Mouse (Mus musculus) hindlimb bud, embryonic 11.5 days (tissue): Measurements from ENCODE around the gene Ppm1m.

Source experiments
- DNase-seq: peaks from one replicate; pipeline ENCODE4 v3.0.0-alpha.2; 2012; ENCODE audit warnings: low read depth, low spot score; ENCODE audit errors: extremely low spot score

Gene Ppm1m

GRCm38 (mm10) chr9:106199535-106200272 is at the start of gene Ppm1m:
TSS of gene Ppm1m (minus strand) at chr9:106199746.
- DNase-seq = no peak

- no peak for DNase-seq
Observed at GRCm38 (mm10) chr9:106242813-106243488, 43.4 kb upstream of the Ppm1m start.

- no peak for DNase-seq
Observed at GRCm38 (mm10) chr9:106241541-106242164, 42.1 kb upstream of the Ppm1m start.

- DNase-seq = no peak
Observed at GRCm38 (mm10) chr9:106237878-106238277, 38.3 kb upstream of the Ppm1m start.

GRCm38 (mm10) chr9:106237401-106237800 is 37.9 kb upstream of the Ppm1m start:
- DNase-seq = no peak

GRCm38 (mm10) chr9:106236818-106237211 is 37.3 kb upstream of the Ppm1m start:
- DNase-seq = no peak

GRCm38 (mm10) chr9:106236156-106236817 is 36.7 kb upstream of the Ppm1m start:
- no peak for DNase-seq

GRCm38 (mm10) chr9:106235194-106235830 is 35.8 kb upstream of the Ppm1m start:
- no peak for DNase-seq

GRCm38 (mm10) chr9:106233953-106234352 is 34.4 kb upstream of the Ppm1m start:
- DNase-seq = no peak

- no peak for DNase-seq
Observed at GRCm38 (mm10) chr9:106232956-106233355, 33.4 kb upstream of the Ppm1m start.

GRCm38 (mm10) chr9:106231816-106232215 is 32.3 kb upstream of the Ppm1m start:
- no peak for DNase-seq

- DNase-seq = no peak
Observed at GRCm38 (mm10) chr9:106231220-106231619, 31.7 kb upstream of the Ppm1m start.

GRCm38 (mm10) chr9:106230734-106231106 is 31.2 kb upstream of the Ppm1m start:
- DNase-seq = no peak

- DNase-seq = no peak
Observed at GRCm38 (mm10) chr9:106230051-106230733, 30.6 kb upstream of the Ppm1m start.

- DNase-seq = no peak
Observed at GRCm38 (mm10) chr9:106227790-106228429, 28.4 kb upstream of the Ppm1m start.

- DNase-seq = no peak
Observed at GRCm38 (mm10) chr9:106226151-106226682, 26.7 kb upstream of the Ppm1m start.

GRCm38 (mm10) chr9:106225469-106226150 is 26.1 kb upstream of the Ppm1m start:
- DNase-seq = no peak

GRCm38 (mm10) chr9:106222994-106223393 is 23.4 kb upstream of the Ppm1m start:
- DNase-seq = no peak

- no peak for DNase-seq
Observed at GRCm38 (mm10) chr9:106222261-106222851, 22.8 kb upstream of the Ppm1m start, which contains the start of gene Tlr9. TSS of gene Tlr9 (plus strand) at chr9:106222598.
